Mouse (Mus musculus): Measurements from ENCODE around the gene Smim14. TPM values are rescaled to one million over a fixed set of nuclear protein-coding genes. Genes with fewer than 3 reads are reported as not detected.

The Smim14 gene
- polyA plus RNA-seq, 1 experiment from 2014 or later = 177 TPM

Other genes starting within 250 kb of the Smim14 start
- gene Rfc1, start 201.5 kb downstream of the Smim14 start, polyA plus RNA-seq (2015; fragmentation: Nextera tagmentation; extraction: Ambion mirVana) = 84.8 and 87.7 TPM in 2 replicates
- gene Klb, start 188.9 kb downstream of the Smim14 start, polyA plus RNA-seq (2015; fragmentation: Nextera tagmentation; extraction: Ambion mirVana) = 1.6 and 1.9 TPM in 2 replicates
- 990 and 1,013 TPM in 2 replicates for gene Rpl9, start 145.7 kb downstream of the Smim14 start, polyA plus RNA-seq (2015; fragmentation: Nextera tagmentation; extraction: Ambion mirVana)
- 58.4 and 61.5 TPM in 2 replicates for gene Lias, start 145.7 kb downstream of the Smim14 start, polyA plus RNA-seq (2015; fragmentation: Nextera tagmentation; extraction: Ambion mirVana)
- gene Ugdh, start 101.2 kb downstream of the Smim14 start, polyA plus RNA-seq (2015; fragmentation: Nextera tagmentation; extraction: Ambion mirVana) = 152 and 165 TPM in 2 replicates
- 1.8 TPM in 1 of 2 replicates, not detected in the other for gene Gm43552, start 44.4 kb downstream of the Smim14 start, polyA plus RNA-seq (2015; fragmentation: Nextera tagmentation; extraction: Ambion mirVana)
- gene Ube2k, start within 50 bp of the Smim14 start, polyA plus RNA-seq (2015; fragmentation: Nextera tagmentation; extraction: Ambion mirVana) = 174 and 176 TPM in 2 replicates
- 57.1 and 62.3 TPM in 2 replicates for gene Pds5a, start 161.1 kb upstream of the Smim14 start, polyA plus RNA-seq (2015; fragmentation: Nextera tagmentation; extraction: Ambion mirVana)
- 22.4 and 23.3 TPM in 2 replicates for gene N4bp2, start 226.3 kb upstream of the Smim14 start, polyA plus RNA-seq (2015; fragmentation: Nextera tagmentation; extraction: Ambion mirVana)

All from stomach, embryonic 15.5 days (tissue).